Mouse (Mus musculus) midbrain, embryonic 10.5 days (tissue): ENCODE data around the gene Git2. TPM values are rescaled to one million over a fixed set of nuclear protein-coding genes. Genes with fewer than 3 reads are reported as not detected.

ENCODE experiments used
- DNase-seq: peaks from one replicate; pipeline ENCODE4 v3.0.0-alpha.2; 2017; ENCODE audit warnings: low spot score
- H3K27ac ChIP-seq: fragments of 300-500 bp; sonication (generic); replicated peaks from 2 replicates; pipeline ENCODE4 v1.5.1; 2016; ENCODE audit warnings: mild to moderate bottlenecking
- H3K27me3 ChIP-seq: fragments of 300-500 bp; sonication (generic); 2 replicates; pipeline ENCODE4 v1.6.1; 2016; ENCODE audit warnings: low read depth, mild to moderate bottlenecking; ENCODE audit not compliant: poor library complexity, severe bottlenecking
- H3K36me3 ChIP-seq: fragments of 300-500 bp; sonication (generic); 2 replicates; pipeline ENCODE4 v1.6.1; 2016; ENCODE audit warnings: mild to moderate bottlenecking, moderate library complexity
- H3K4me1 ChIP-seq: fragments of 300-500 bp; sonication (generic); 2 replicates; pipeline ENCODE4 v1.6.1; 2016
- H3K4me3 ChIP-seq: fragments of 300-500 bp; sonication (generic); 2 replicates; pipeline ENCODE4 v1.5.1; 2016; ENCODE audit warnings: mild to moderate bottlenecking, moderate library complexity
- H3K9me3 ChIP-seq: fragments of 300-500 bp; sonication (generic); replicated peaks from 2 replicates; pipeline ENCODE4 v1.6.1; 2016; ENCODE audit warnings: mild to moderate bottlenecking
- WGBS: fragments of 180-500 bp; shearing (Covaris S2); methylation state at CpG from one replicate; pipeline ENCODE4 v1.1.7; 2016; 5-methylcytosine and 5-hydroxymethylcytosine counted together
- polyA plus RNA-seq: library from polyadenylated mRNA; unstranded; fragments of >200 nt; fragmentation: Nextera tagmentation; extraction: Ambion mirVana; gene quantifications from 2 replicates; pipeline ENCODE4 v1.2.1, GENCODE M21; 2016

Gene Git2
- polyA plus RNA-seq, 1 experiment from 2014 or later = 34.4 TPM

DNA sequence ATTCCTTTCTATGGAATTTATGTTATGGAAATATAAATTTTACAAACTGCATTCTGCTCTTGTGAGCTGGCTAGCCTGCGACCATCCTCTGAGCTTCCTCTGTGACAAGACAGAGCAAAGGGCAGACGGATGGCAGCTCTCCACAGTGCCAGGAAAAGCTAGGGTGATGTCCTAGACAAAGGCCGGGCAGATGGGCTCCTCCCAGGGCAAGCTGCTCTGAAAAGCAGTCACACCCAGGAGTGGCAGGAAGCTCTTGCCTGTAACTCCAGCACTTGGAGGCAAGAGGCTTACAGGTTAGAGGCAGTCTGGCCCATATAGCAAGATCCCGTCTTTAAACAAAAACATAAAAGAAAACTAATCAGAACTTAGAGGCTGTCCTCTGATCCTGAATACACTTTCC, 19.3 kb upstream of the Git2 start:
- H3K27ac ChIP-seq = peak overlapping the region; percentile 61
- no peak overlapping the region for H3K4me3 ChIP-seq
- peaks cover 41% of the 10 kb centered on the region for H3K4me1 ChIP-seq
- 77% methylated on average over 4 of the region's 4 CpGs for WGBS
- peaks cover 7% of the 10 kb centered on the region; the same call in 1 of the 2 replicates for H3K27me3 ChIP-seq
- H3K9me3 ChIP-seq = no peaks in the 10 kb centered on the region
- peaks cover 62% of the 10 kb centered on the region for H3K36me3 ChIP-seq
- DNase-seq = no peak

DNA sequence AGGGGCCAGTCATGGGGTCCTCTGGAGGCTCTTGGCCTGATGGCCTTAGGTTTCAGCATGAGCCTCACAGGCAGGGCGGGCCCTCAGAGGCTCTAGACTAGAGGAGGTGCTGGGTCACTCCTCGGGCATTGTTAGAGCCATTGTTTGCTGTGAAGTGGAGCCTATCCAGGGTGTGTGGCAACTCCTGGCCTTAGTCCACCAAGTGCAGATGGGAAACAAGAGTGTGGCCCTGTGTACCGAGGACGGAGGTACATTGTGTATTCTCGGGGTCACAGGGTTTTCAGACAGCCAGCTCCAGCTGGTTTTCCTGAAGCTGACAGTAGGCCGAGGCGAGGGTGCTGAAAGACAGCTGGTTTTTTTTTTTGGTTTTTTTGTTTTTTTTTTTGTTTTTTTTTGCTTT, 18.0 kb upstream of the Git2 start:
- Histone ChIP-seq H3K27me3 (peaks cover 7% of the 10 kb centered on the region; the same call in 1 of the 2 replicates), H3K27ac (0 out of 2 replicates have a peak overlapping the region, but pooled peaks have one; percentile 13), H3K36me3 (peaks cover 61% of the 10 kb centered on the region), H3K9me3 (no peaks in the 10 kb centered on the region), H3K4me1 (peaks cover 41% of the 10 kb centered on the region), H3K4me3 (no peak overlapping the region)
- whole genome bisulfite sequencing = 78% methylated on average over 7 of the region's 7 CpGs
- DNase-seq = no peak

DNA sequence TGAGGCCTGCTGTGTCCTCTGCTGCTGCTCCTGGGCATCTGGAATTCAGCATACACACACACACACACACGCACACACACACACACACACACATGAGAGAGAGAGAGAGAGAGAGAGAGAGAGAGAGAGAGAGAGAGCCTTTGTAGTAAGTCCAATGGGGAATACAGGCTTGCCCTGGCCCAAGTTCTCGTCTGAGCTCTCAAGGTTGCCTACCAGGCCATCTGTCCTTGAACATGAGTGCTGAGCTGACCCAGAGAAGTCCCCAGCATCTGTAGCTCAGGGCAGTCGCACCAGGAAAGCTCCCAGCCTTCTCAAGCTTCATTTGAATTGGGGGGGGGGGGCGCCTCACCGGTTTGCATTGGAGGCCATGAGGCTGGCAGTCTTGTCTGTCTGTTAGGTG, 9.9 kb upstream of the Git2 start:
- Histone ChIP-seq H3K4me3 (no peak overlapping the region), H3K4me1 (peaks cover 20% of the 10 kb centered on the region), H3K27me3 (no peaks in the 10 kb centered on the region), H3K27ac (peak overlapping the region; percentile 30; the same call in 1 of the 2 replicates), H3K9me3 (no peaks in the 10 kb centered on the region), H3K36me3 (peaks cover 42% of the 10 kb centered on the region)
- no peak for DNase-seq
- 79% methylated on average over 5 of the region's 5 CpGs for WGBS

- peak overlapping the region; percentile 30 for H3K27ac ChIP-seq
- H3K36me3 ChIP-seq = peaks cover 41% of the 10 kb centered on the region
- H3K4me1 ChIP-seq = peaks cover 25% of the 10 kb centered on the region
- 85% methylated on average over 16 of the region's 16 CpGs for WGBS
- H3K27me3 ChIP-seq = no peaks in the 10 kb centered on the region
- no peak overlapping the region for H3K4me3 ChIP-seq
- no peaks in the 10 kb centered on the region for H3K9me3 ChIP-seq
- DNase-seq = no peak
Measured at GRCm38 (mm10) chr5:114784622-114785165, 9.4 kb upstream of the Git2 start.

DNA sequence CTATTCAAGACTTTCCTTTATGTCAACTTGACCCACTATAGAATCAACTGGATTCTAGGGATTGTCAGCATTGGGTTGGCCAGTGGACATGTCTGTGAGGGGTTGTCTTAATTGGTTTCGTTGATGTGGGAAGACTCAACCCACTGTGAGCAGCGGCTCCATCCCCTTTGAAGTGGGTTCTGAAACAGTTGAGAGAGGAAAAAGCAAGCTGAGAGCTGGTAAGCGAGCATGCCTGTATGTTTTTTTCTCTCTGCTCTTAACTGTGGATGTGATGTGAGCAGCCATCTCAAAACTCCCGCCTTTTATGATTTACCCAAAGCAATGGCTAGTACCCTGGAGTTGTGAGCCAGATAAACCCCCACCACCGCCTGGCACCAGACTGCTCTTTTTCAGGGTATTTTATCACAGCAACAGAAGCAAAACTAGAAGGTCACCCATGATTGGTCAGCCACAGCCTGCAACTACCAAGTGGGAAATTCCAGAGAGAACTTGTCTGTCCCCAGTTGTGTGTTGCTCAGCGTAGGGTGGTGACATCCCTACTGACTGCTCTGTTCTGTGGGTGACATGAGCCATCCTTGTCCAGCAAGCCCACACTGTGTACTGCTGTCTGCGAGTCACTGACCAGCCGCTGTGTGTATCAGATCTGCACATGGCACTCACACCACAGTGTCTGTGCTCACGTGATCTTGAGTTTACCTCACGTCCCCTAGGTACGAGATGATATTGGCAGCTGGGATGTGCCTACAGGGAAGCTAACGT, 8.3 kb upstream of the Git2 start:
- Histone ChIP-seq H3K36me3 (peaks cover 31% of the 10 kb centered on the region), H3K27me3 (no peaks in the 10 kb centered on the region), H3K4me3 (no peak overlapping the region), H3K27ac (no peak overlapping the region), H3K4me1 (peaks cover 29% of the 10 kb centered on the region), H3K9me3 (no peaks in the 10 kb centered on the region)
- WGBS = 94% methylated on average over 12 of the region's 12 CpGs
- no peak for DNase-seq

GRCm38 (mm10) chr5:114782991-114783390, 7.7 kb upstream of the Git2 start:
- no peak overlapping the region for H3K27ac ChIP-seq
- no peak overlapping the region for H3K4me3 ChIP-seq
- peaks cover 33% of the 10 kb centered on the region for H3K4me1 ChIP-seq
- no peaks in the 10 kb centered on the region for H3K9me3 ChIP-seq
- no peaks in the 10 kb centered on the region for H3K27me3 ChIP-seq
- DNase-seq = no peak
- H3K36me3 ChIP-seq = peaks cover 25% of the 10 kb centered on the region
- whole genome bisulfite sequencing = 90% methylated on average over 9 of the region's 9 CpGs

GRCm38 (mm10) chr5:114780912-114781311, 5.6 kb upstream of the Git2 start:
- no peaks in the 10 kb centered on the region for H3K9me3 ChIP-seq
- H3K27ac ChIP-seq = 0 out of 2 replicates have a peak overlapping the region, but pooled peaks have one; percentile 23
- no peak overlapping the region for H3K4me3 ChIP-seq
- peaks cover 41% of the 10 kb centered on the region for H3K4me1 ChIP-seq
- H3K27me3 ChIP-seq = no peaks in the 10 kb centered on the region
- 85% methylated on average over 7 of the region's 7 CpGs for WGBS
- peaks cover 6% of the 10 kb centered on the region for H3K36me3 ChIP-seq
- DNase-seq = no peak

DNA sequence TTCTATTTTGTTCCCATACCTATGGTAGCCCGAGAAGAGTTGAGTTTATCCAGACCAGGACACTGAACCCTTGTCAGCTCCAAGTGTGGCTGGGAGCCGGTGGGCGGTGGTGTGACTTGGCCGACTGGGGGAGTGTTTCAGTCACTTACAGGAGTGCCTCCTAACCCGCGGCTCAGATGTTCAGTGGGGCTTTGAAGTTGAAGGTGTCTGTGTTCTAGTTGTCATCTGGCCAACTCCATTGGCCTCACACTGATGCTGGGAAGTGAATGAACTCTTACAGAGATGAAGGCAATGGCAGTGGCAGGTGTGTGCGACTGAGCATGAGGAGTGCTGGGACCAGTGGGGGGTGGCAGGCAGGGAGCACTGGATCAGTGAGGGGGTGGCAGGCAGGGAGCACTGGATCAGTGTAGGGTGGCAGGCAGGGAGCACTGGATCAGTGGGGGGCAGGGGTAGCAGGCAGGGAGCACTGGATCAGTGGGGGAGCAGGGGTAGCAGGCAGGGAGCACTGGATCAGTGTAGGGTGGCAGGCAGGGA, 4.7 kb upstream of the Git2 start:
- H3K27me3 ChIP-seq = no peaks in the 10 kb centered on the region
- DNase-seq = no peak
- peaks cover 46% of the 10 kb centered on the region for H3K4me1 ChIP-seq
- H3K4me3 ChIP-seq = no peak overlapping the region
- H3K27ac ChIP-seq = 0 out of 2 replicates have a peak overlapping the region, but pooled peaks have one; percentile 33
- no peaks in the 10 kb centered on the region for H3K9me3 ChIP-seq
- 82% methylated on average over 7 of the region's 7 CpGs for WGBS
- 0 out of 2 replicates have a peak, but pooled peaks cover 3% of the 10 kb centered on the region for H3K36me3 ChIP-seq

DNA sequence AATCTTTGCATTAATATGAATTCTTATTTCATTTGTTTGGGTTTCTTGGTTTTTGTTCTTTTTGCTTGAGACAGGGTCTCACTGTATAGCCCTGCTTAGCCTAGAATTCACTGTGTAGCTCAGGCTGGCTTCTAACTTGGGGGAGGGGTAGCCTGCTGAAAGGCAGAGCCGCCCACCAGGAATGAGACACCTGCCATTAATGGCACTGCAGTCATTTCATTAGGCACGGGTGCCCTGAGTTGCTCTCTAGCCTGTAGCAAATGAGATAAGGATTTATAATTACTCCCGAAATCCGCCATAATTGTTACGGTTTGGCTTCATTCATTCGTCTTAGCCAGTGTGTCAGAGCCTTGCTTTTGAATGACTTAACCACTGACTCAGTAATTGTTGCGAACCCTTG, 857 bp upstream of the Git2 start:
- no peaks in the 10 kb centered on the region for H3K9me3 ChIP-seq
- H3K4me3 ChIP-seq = peak overlapping the region; percentile 100
- 83% methylated on average over 7 of the region's 7 CpGs for WGBS
- no peak overlapping the region for H3K27ac ChIP-seq
- no peaks in the 10 kb centered on the region for H3K27me3 ChIP-seq
- H3K36me3 ChIP-seq = no peaks in the 10 kb centered on the region
- DNase-seq = no peak
- H3K4me1 ChIP-seq = peaks cover 61% of the 10 kb centered on the region

GRCm38 (mm10) chr5:114774403-114775051, 790 bp downstream of the Git2 start, which contains the start of gene Ankrd13a:
TSS of gene Ankrd13a (plus strand) at chr5:114774677.
- peaks cover 50% of the 10 kb centered on the region for H3K4me1 ChIP-seq
- peak within 1 kb of the TSS; percentile 99 for H3K27ac ChIP-seq
- H3K4me3 ChIP-seq = peak within 1 kb of the TSS; percentile 100
- no peaks in the 10 kb centered on the region for H3K27me3 ChIP-seq
- no peaks in the 10 kb centered on the region for H3K36me3 ChIP-seq
- no peaks in the 10 kb centered on the region for H3K9me3 ChIP-seq
- under 1% methylated on average over 60 of the region's 73 CpGs for WGBS
- peak; percentile 91 for DNase-seq

GRCm38 (mm10) chr5:114773780-114774179, 1.5 kb downstream of the Git2 start:
- Histone ChIP-seq H3K27me3 (no peaks in the 10 kb centered on the region), H3K9me3 (no peaks in the 10 kb centered on the region), H3K4me1 (peaks cover 47% of the 10 kb centered on the region), H3K4me3 (peak overlapping the region; percentile 100), H3K27ac (peak overlapping the region; percentile 99), H3K36me3 (peaks cover 2% of the 10 kb centered on the region; the same call in 1 of the 2 replicates)
- WGBS = 3% methylated on average over 11 of the region's 11 CpGs
- peak; percentile 24 for DNase-seq

DNA sequence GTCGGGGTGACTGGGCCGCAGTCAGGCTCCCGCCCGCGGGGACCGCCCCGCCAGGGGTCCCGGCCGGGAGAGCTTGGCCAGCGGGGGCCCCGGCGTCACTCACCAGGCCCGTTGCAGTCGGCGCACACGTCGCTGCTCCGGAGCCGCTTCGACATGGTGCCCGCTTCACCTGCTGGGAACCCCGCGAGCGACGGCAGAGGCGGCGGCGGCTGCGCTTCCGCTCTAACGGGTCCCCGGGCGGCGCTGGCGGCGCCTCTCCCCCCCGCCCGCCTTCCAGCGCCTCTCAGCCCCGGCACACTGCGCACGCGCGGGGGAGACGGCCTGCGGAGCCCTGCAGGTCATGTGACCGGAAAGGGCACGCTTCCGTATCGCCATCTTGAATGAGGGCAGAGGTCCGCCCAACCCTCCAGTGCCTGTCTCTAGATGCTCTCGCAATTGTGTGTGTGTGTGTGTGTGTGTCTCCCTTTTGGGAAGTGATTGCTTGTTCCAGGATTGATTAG, 2.1 kb downstream of the Git2 start:
- peak overlapping the region; percentile 99 for H3K27ac ChIP-seq
- H3K4me1 ChIP-seq = peaks cover 45% of the 10 kb centered on the region
- peak; percentile 96 for DNase-seq
- under 1% methylated on average over 50 of the region's 52 CpGs for whole genome bisulfite sequencing
- H3K36me3 ChIP-seq = peaks cover 4% of the 10 kb centered on the region; the same call in 1 of the 2 replicates
- H3K9me3 ChIP-seq = no peaks in the 10 kb centered on the region
- H3K4me3 ChIP-seq = peak overlapping the region; percentile 100
- H3K27me3 ChIP-seq = no peaks in the 10 kb centered on the region
